Mouse (Mus musculus): Measurements from ENCODE around the gene Smurf2. TPM values are rescaled to one million over a fixed set of nuclear protein-coding genes. Genes with fewer than 3 reads are reported as not detected.

Smurf2 gene
- total RNA-seq, 2 experiments from 2014 or later, result 37.5 to 37.9 TPM

DNA sequence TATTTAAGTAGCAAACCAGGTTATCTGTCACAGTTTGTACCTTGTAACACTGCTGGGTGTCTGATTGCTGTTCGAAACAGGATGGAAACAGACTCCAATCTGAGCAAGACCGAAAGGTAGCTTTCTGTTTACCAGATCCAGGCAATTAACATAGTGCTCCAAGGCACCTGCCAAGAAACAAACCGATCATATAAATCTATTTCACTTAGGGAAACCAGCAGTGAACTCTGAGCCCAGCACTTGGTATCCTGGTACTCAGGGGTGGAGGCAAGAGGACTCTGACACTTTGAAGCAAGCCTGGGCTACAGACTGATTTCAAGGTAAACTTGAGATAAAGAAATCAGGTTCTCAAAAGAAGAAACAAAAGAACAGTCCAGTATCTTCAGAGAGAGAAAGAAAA lies 143.1 kb downstream of the Smurf2 start:
- no peak for DNase-seq

DNA sequence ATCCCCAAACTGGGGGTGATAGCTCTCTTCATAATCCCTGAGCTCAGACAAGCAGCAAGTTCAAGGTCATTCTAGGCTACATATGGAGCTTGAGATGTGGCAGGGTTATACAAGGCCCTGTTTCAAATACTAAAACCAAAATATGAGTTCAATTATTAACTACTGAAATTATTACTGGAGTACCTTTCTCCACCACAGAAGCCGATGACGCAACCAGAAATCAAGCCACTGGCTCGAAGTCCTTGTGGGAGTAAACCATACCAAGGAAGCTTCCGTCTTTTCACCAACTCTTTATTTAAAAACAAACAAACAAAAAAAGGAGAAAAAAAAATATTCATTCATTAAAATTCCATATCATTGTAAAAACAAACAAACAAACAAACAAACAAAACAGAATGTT lies 143.6 kb downstream of the Smurf2 start:
- no peak for DNase-seq

DNA sequence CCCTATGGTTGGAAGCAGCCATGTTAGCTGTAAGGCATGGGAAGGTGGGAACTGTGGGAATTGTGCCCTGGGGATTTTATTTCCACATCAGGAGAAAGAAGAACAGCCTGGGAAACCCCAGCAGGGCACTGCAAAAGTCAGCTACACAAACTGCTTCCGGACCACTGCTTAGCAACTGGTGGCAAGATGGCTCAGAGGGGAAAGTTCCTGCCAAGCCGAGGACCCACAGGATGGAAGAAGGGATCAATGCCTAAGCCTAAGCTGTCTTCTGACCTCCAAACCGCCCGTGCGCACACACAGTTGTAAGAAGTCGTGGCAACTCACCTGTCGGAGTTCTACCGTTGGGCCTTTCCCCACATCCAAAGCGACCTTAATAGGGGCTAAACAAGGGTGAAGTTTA lies 147.5 kb downstream of the Smurf2 start:
- DNase-seq, result no peak

DNA sequence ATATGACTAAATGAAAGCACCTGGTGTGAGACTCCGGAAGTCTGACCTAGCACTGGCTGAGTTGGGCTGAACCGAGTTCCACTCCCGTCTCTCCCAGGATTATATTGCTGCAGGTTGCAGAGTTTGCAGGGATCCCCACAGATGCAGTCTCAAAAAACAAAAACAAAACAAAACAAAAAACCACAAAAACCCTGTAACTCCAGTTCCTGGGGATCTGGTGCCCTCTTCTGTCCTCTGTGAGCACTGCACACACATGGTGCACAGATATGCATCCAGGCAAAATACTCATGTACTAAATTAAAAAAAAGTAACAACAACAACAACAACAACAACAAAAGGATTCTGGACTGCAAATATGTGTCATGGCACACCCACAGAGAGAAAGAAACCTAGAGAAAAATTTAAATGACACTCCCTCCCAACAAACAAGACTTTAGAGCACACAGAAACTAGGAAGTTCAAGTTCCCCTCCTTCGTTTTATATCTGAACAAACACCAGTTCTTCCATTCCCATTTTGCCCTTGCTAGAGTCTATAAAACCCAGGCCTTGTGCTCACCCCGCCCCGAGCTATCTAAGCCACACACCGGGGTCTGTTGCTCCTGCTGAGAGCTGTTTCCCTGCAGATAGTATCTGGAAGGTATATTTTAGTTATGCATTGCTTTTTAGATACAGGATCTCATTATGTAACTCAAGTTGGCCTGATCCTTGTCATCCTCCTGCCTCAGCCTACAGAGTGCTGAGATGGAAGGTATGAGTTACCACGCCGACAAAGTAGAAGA lies 150.1 kb downstream of the Smurf2 start:
- no peak for DNase-seq

Small RNA genes lying within 50 kb of the gene (microRNA-seq; reads per million reads assigned to microRNA genes)
- gene Gm25994, result not detected
- gene Gm27322, result 1.4 reads per million
- gene Mir3064, result 12.9 reads per million, percentile 22 among the genes with 10 or more reads in this experiment

Other genes with a start within 250 kb of the Smurf2 start
- gene Pecam1, start 170.1 kb downstream of the Smurf2 start, total RNA-seq (2021), result 100 to 1,000 TPM; 131 to 146 TPM
- 1 to 10 TPM; 1.1 to 1.6 TPM for gene Milr1, start 169.5 kb downstream of the Smurf2 start, total RNA-seq (2021)
- 1 to 10 TPM; 6.5 to 8.5 TPM for gene Polg2, start 141.2 kb downstream of the Smurf2 start, total RNA-seq (2021)
- gene Ddx5, start 131.5 kb downstream of the Smurf2 start, total RNA-seq (2021), result 100 to 1,000 TPM; 611 to 691 TPM
- gene Cep95, start 131.5 kb downstream of the Smurf2 start, total RNA-seq (2021), result 10 to 100 TPM in 1 of 2 experiments, 1 to 10 TPM in 1; 6.2 to 13.0 TPM
- 10 to 100 TPM; 45.3 to 46.7 TPM for gene Kpna2, start 78.8 kb upstream of the Smurf2 start, total RNA-seq (2021)
- 1 to 10 TPM; 1.8 to 2.9 TPM for gene 1810010H24Rik, start 105.0 kb upstream of the Smurf2 start, total RNA-seq (2021)
- 10 to 100 TPM; 33.6 to 42.5 TPM for gene Bptf, start 211.4 kb upstream of the Smurf2 start, total RNA-seq (2021)

Measured in adrenal gland, postnatal 10 days (tissue).